ENCODE assay signal across 31 mouse cellular contexts in genomic region chr16:91418531-91418930, GRCm38 (mm10). TPM values are rescaled to one million over a fixed set of nuclear protein-coding genes. Genes with fewer than 3 reads are reported as not detected.
DNase-seq lines count a peak whose midpoint lies in the region; ATAC-seq lines count a peak whose summit lies in the region.
"Had no signal": no experiment of that assay in that cellular context is flagged by ENCODE, and none has a peak within 500 bp of the region (broad histone marks: within the 10 kb centered on the region; RNA-seq: fewer than 3 reads in every experiment).

No protein-coding gene starts in this region.

- WGBS in kidney, embryonic 14.5 days = 72% methylated on average over 5 of the region's 5 CpGs
- 75% methylated on average over 5 of the region's 5 CpGs for WGBS in kidney, embryonic 15.5 days
- 89% methylated on average over 5 of the region's 5 CpGs for WGBS in macrophage (ENCODE audit: missing documents)
- WGBS in forebrain, embryonic 10.5 days = 80% methylated on average over 5 of the region's 5 CpGs

- H3K27ac ChIP-seq in kidney, embryonic 14.5 days (ENCODE audit: low read depth, low read length) = no peak overlapping the region
- no peak overlapping the region for H3K27ac ChIP-seq in kidney, embryonic 15.5 days
- H3K27ac ChIP-seq in macrophage = peak overlapping the region; percentile 2; the same call in 1 of the 2 replicates
- no peak overlapping the region for H3K27ac ChIP-seq in forebrain, embryonic 10.5 days
- H3K27ac ChIP-seq: embryonic facial prominence, embryonic 12.5 days; embryonic facial prominence, embryonic 15.5 days; forebrain, embryonic 12.5 days; forebrain, embryonic 15.5 days; heart, embryonic 15.5 days; hindbrain, embryonic 10.5 days; hindbrain, embryonic 13.5 days had no signal

- DNase-seq in kidney, adult 18-20 months = peak; percentile 42
- DNase-seq in kidney, adult 9 months = peak; percentile 79
- no peak for DNase-seq in forebrain, embryonic 10.5 days (ENCODE audit: extremely low spot score, low spot score)
- DNase-seq: adrenal gland, adult 2 months; adrenal gland, postnatal 14 days; cerebellum, adult 11 months; cerebellum, adult 2 months; cerebellum, adult 9-11 months; cerebellum, postnatal 25 days; gastrocnemius, postnatal 10 days; gastrocnemius, postnatal 36 days; heart, postnatal 10 days; heart, postnatal 36 days had no signal

- no peak overlapping the region for H3K4me3 ChIP-seq in kidney, embryonic 14.5 days (ENCODE audit: low read length)
- H3K4me3 ChIP-seq in kidney, embryonic 15.5 days (replicated peaks) = no peak overlapping the region
- no peak overlapping the region for H3K4me3 ChIP-seq in macrophage (ENCODE audit: inconsistent target)
- no peak overlapping the region for H3K4me3 ChIP-seq in forebrain, embryonic 10.5 days
- H3K4me3 ChIP-seq: embryonic facial prominence, embryonic 12.5 days; embryonic facial prominence, embryonic 15.5 days; forebrain, embryonic 12.5 days; forebrain, embryonic 15.5 days; heart, embryonic 12.5 days; heart, embryonic 15.5 days; hindbrain, embryonic 10.5 days; hindbrain, embryonic 13.5 days had no signal

- H3K4me2 ChIP-seq in kidney, embryonic 14.5 days (replicated peaks; ENCODE audit: low read depth, low read length) = no peak overlapping the region
- no peak overlapping the region for H3K4me2 ChIP-seq in kidney, embryonic 15.5 days
- H3K4me2 ChIP-seq: embryonic facial prominence, embryonic 12.5 days; embryonic facial prominence, embryonic 15.5 days; forebrain, embryonic 12.5 days; forebrain, embryonic 15.5 days; heart, embryonic 12.5 days; heart, embryonic 15.5 days; hindbrain, embryonic 13.5 days had no signal

- no peak for ATAC-seq in kidney, embryonic 14.5 days (ENCODE audit: low FRiP score, low TSS enrichment)
- 0 out of 2 replicates have a peak, but pooled peaks have one; percentile 61 for ATAC-seq in kidney, embryonic 15.5 days (replicated peaks; ENCODE audit: low FRiP score)
- ATAC-seq: CD4-positive, CD25-positive, alpha-beta regulatory T cell, adult 4 months; forebrain, embryonic 15.5 days; hindbrain, embryonic 16.5 days had no signal

- peaks cover 28% of the 10 kb centered on the region for H3K36me3 ChIP-seq in kidney, embryonic 14.5 days (ENCODE audit: control insufficient read depth, insufficient read depth, low read length)
- peaks cover 78% of the 10 kb centered on the region for H3K36me3 ChIP-seq in kidney, embryonic 15.5 days
- peaks cover 75% of the 10 kb centered on the region for H3K36me3 ChIP-seq in macrophage (ENCODE audit: inconsistent target)
- H3K36me3 ChIP-seq in forebrain, embryonic 10.5 days (replicated peaks) = 0 out of 2 replicates have a peak, but pooled peaks cover 6% of the 10 kb centered on the region
- H3K36me3 ChIP-seq: forebrain, embryonic 12.5 days; forebrain, embryonic 15.5 days; hindbrain, embryonic 13.5 days had no signal

- peaks cover 47% of the 10 kb centered on the region for H3K79me2 ChIP-seq in macrophage (ENCODE audit: inconsistent target)

- H3K9ac ChIP-seq in kidney, embryonic 14.5 days (ENCODE audit: low read depth, low read length) = no peak overlapping the region
- H3K9ac ChIP-seq in kidney, embryonic 15.5 days = no peak overlapping the region
- H3K9ac ChIP-seq: embryonic facial prominence, embryonic 12.5 days; embryonic facial prominence, embryonic 15.5 days; forebrain, embryonic 12.5 days; forebrain, embryonic 15.5 days; heart, embryonic 12.5 days; heart, embryonic 15.5 days; hindbrain, embryonic 13.5 days had no signal

- H3K27me3 ChIP-seq in kidney, embryonic 14.5 days (ENCODE audit: control insufficient read depth, insufficient read depth, low read length) = no peaks in the 10 kb centered on the region
- no peaks in the 10 kb centered on the region for H3K27me3 ChIP-seq in kidney, embryonic 15.5 days
- H3K27me3 ChIP-seq in forebrain, embryonic 10.5 days (ENCODE audit: poor library complexity, severe bottlenecking) = no peaks in the 10 kb centered on the region
- H3K27me3 ChIP-seq: embryonic facial prominence, embryonic 12.5 days; embryonic facial prominence, embryonic 15.5 days; forebrain, embryonic 12.5 days; forebrain, embryonic 15.5 days; heart, embryonic 12.5 days; heart, embryonic 15.5 days; hindbrain, embryonic 13.5 days had no signal

- H3K9me3 ChIP-seq in kidney, embryonic 14.5 days (ENCODE audit: control insufficient read depth, low read length) = no peaks in the 10 kb centered on the region
- no peaks in the 10 kb centered on the region for H3K9me3 ChIP-seq in kidney, embryonic 15.5 days (replicated peaks)
- H3K9me3 ChIP-seq in forebrain, embryonic 10.5 days = no peaks in the 10 kb centered on the region
- H3K9me3 ChIP-seq: embryonic facial prominence, embryonic 12.5 days; embryonic facial prominence, embryonic 15.5 days; forebrain, embryonic 12.5 days; forebrain, embryonic 15.5 days; heart, embryonic 12.5 days; heart, embryonic 15.5 days; hindbrain, embryonic 10.5 days; hindbrain, embryonic 13.5 days had no signal

- no peaks in the 10 kb centered on the region for H3K4me1 ChIP-seq in kidney, embryonic 14.5 days (ENCODE audit: control insufficient read depth, insufficient read depth, low read length)
- H3K4me1 ChIP-seq in kidney, embryonic 15.5 days = 0 out of 2 replicates have a peak, but pooled peaks cover 12% of the 10 kb centered on the region
- no peaks in the 10 kb centered on the region for H3K4me1 ChIP-seq in forebrain, embryonic 10.5 days
- H3K4me1 ChIP-seq: embryonic facial prominence, embryonic 12.5 days; embryonic facial prominence, embryonic 15.5 days; forebrain, embryonic 12.5 days; forebrain, embryonic 15.5 days; hindbrain, embryonic 13.5 days had no signal

RNA-seq across cellular contexts. Expression of gene Il10rb, which starts 12.6 kb away (rescaled TPM):
- 17.4 and 21.3 TPM in 2 replicates for polyA plus RNA-seq in kidney, embryonic 14.5 days (2014; fragmentation: Nextera tagmentation; extraction: Ambion mirVana)
- 29.9 and 31.0 TPM in 2 replicates for polyA plus RNA-seq in kidney, embryonic 15.5 days (2015; fragmentation: Nextera tagmentation; extraction: Ambion mirVana)
- 100 to 1,000 TPM; 195 to 513 (median 266) TPM for total RNA-seq in macrophage (2018; cell fraction: chromatin; rRNA removed)
- total RNA-seq in macrophage (2018; cell fraction: cytosol; rRNA removed) = 100 to 1,000 TPM; 302 to 435 (median 372) TPM
- total RNA-seq in macrophage (2018; cell fraction: nucleus; rRNA removed) = 100 to 1,000 TPM; 321 to 683 (median 404) TPM
- polyA plus RNA-seq in macrophage (2018) = 357 to 533 TPM (median 380 TPM) in 3 replicates
- polyA plus RNA-seq in forebrain, embryonic 10.5 days (2016; fragmentation: Nextera tagmentation; extraction: Ambion mirVana) = 4.7 and 5.8 TPM in 2 replicates

RNA-seq across cellular contexts. Expression of gene Gm21970, which starts 27.0 kb away (rescaled TPM):
- polyA plus RNA-seq in kidney, embryonic 14.5 days (2014; fragmentation: Nextera tagmentation; extraction: Ambion mirVana) = not detected in 2 replicates
- polyA plus RNA-seq in kidney, embryonic 15.5 days (2015; fragmentation: Nextera tagmentation; extraction: Ambion mirVana) = not detected in 2 replicates
- total RNA-seq in macrophage (2018; cell fraction: chromatin; rRNA removed) = not detected
- total RNA-seq in macrophage (2018; cell fraction: cytosol; rRNA removed) = under 1 TPM in 8 of 26 experiments, not detected in 18; 0.23 to 0.80 (median 0.37) TPM
- total RNA-seq in macrophage (2018; cell fraction: nucleus; rRNA removed) = 1 to 10 TPM in 1 of 26 experiments, not detected in 25; 1.6 TPM
- polyA plus RNA-seq in macrophage (2018) = not detected in 3 replicates
- not detected in 2 replicates for polyA plus RNA-seq in forebrain, embryonic 10.5 days (2016; fragmentation: Nextera tagmentation; extraction: Ambion mirVana)
- total RNA-seq: common myeloid progenitor, adult 5-6 weeks; gastrocnemius, adult 18-20 months; gastrocnemius, postnatal 10 days; gastrocnemius, postnatal 36 days; granulocyte monocyte progenitor cell, adult 5-6 weeks; heart, postnatal 10 days; MEL had no signal
- polyA plus RNA-seq: adrenal gland, adult 2 months; C2C12; CD4-positive, CD25-positive, alpha-beta regulatory T cell, adult 4 months; cerebellum, adult 2 months; embryonic facial prominence, embryonic 12.5 days; embryonic facial prominence, embryonic 15.5 days; forebrain, embryonic 12.5 days; forebrain, embryonic 15.5 days; heart, embryonic 12.5 days; heart, embryonic 15.5 days; hindbrain, embryonic 10.5 days; hindbrain, embryonic 13.5 days; hindbrain, embryonic 16.5 days had no signal

RNA-seq across cellular contexts. Expression of gene Ifnar2, which starts 45.9 kb away (rescaled TPM):
- 43.7 and 47.2 TPM in 2 replicates for polyA plus RNA-seq in kidney, embryonic 14.5 days (2014; fragmentation: Nextera tagmentation; extraction: Ambion mirVana)
- 50.5 and 51.8 TPM in 2 replicates for polyA plus RNA-seq in kidney, embryonic 15.5 days (2015; fragmentation: Nextera tagmentation; extraction: Ambion mirVana)
- total RNA-seq in macrophage (2018; cell fraction: chromatin; rRNA removed) = 100 to 1,000 TPM; 154 to 353 (median 191) TPM
- total RNA-seq in macrophage (2018; cell fraction: cytosol; rRNA removed) = 100 to 1,000 TPM; 175 to 241 (median 207) TPM
- total RNA-seq in macrophage (2018; cell fraction: nucleus; rRNA removed) = 100 to 1,000 TPM; 188 to 308 (median 236) TPM
- 183 to 327 TPM (median 193 TPM) in 3 replicates for polyA plus RNA-seq in macrophage (2018)
- 28.6 and 29.0 TPM in 2 replicates for polyA plus RNA-seq in forebrain, embryonic 10.5 days (2016; fragmentation: Nextera tagmentation; extraction: Ambion mirVana)

Comparison
In these comparisons a context has a peak if more than half of its experiments do, and no peak if none do; other contexts are left out.
1. RNA of gene Il10rb, which starts 12.6 kb away (polyA plus RNA-seq): 357 to 533 TPM in macrophage; 29.9 to 31.0 TPM in kidney, embryonic 15.5 days, 17.4 to 21.3 TPM in kidney, embryonic 14.5 days and 4.7 to 5.8 TPM in forebrain, embryonic 10.5 days; every median in the first group is over 10 times any median in the second.